Mouse (Mus musculus): ENCODE data around the gene Rasa2. TPM values are rescaled to one million over a fixed set of nuclear protein-coding genes. Genes with fewer than 3 reads are reported as not detected.

The Rasa2 gene
- total and polyA plus RNA-seq, 2 experiments from 2014 or later = 6.9 to 38.9 TPM

DNA sequence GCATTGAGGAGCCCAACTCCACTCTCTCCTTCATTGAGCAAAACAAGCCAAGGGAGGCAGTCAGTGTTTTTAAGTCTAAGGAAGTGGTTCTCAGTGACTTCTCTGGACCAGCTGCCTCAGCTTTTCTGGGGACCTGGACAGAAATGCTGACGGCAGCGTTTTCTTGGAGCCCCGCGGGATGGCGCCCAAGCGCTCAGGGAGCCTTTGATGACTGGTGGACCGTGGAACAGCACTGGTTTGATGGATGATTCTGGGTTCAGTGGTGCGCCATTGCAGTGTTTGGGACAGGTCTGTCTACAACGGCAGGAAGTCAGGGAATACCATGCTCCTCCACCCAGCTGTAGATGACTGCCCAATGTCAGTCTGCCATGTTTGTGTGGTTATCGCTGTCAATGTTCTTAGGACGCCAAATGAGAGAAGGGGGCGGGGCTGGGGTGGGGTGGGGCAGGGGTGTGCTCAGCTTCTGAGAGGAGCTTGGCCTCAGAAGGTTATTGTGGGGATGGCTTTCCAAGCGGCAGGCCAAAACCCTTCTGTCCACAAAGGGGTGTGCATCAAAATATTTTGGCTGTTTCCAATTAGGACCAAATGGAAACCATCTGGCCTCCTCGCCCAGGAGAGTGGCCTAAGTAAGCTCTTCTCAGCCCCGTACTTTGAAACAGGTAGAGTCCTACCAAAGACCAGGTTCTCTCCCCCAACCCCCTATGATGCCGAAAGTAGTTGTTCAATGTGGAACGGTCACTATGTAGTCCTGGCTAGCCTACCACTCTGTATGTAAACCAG, 127.1 kb downstream of the Rasa2 start:
- DNase-seq (ENCODE audit: low spot score) = no peak
- 85% methylated on average over 17 of the region's 17 CpGs for WGBS

DNA sequence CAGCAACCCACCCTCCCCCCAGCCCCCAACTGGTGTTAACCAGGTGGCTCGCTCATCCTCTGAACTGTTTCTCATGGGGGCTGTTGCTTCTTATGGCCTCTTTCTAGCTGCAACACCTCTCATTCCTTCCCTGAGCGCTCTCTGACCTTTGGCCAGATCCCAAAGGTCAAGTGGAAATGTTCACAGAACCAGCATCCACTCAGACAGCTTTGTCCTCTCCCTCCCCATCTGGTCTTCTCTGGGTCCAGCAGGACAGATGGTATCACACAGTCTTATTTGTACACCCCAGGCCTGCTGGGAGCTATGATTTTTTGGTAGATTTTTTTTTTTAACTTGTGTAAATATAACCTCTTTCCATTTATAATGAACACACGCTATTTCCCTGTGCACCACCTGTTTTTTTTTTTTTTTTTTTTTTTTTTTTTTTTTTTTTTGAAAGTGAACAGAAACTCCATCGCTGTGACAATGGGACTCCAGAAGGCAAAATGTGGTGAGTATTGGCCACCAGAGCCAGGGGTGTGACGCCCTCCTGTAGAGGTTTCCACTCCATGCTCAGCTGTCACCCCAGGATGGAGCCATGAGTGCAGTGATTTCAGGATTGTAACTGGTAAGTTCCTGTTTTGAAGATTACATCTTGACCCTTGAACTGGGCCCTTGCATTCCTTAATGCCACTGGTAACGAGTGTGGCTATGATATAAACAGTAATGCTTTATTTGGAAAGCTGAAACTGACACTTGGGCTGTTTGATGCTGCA, 128.4 kb downstream of the Rasa2 start:
- Histone ChIP-seq H3K27ac (ENCODE audit: low read depth) (no peak overlapping the region), H3K27me3 (ENCODE audit: control insufficient read depth, insufficient read depth, low read length) (no peaks in the 10 kb centered on the region), H3K36me3 (replicated peaks; ENCODE audit: control insufficient read depth, insufficient read depth, low read length) (no peaks in the 10 kb centered on the region), H3K9me3 (replicated peaks; ENCODE audit: control insufficient read depth, low read length) (no peaks in the 10 kb centered on the region; the same call in 1 of the 2 replicates), H3K9ac (replicated peaks; ENCODE audit: low read depth, low read length) (no peak overlapping the region), H3K4me2 (ENCODE audit: low read depth, low read length) (no peak overlapping the region), H3K4me3 (ENCODE audit: low read depth, low read length) (no peak overlapping the region), H3K4me1 (ENCODE audit: control insufficient read depth, insufficient read depth) (no peaks in the 10 kb centered on the region)
- ATAC-seq (ENCODE audit: insufficient read depth, low read depth) (no peak), DNase-seq (ENCODE audit: low spot score) (no peak)
- WGBS = 74% methylated on average over 6 of the region's 6 CpGs
- TF ChIP-seq EP300 (IDR thresholded peaks at IDR 0.05; ENCODE audit: low read depth) (no peak), CTCF (IDR thresholded peaks at IDR 0.05; ENCODE audit: low read depth) (no peak)

More for the DNA sequence above, 127.1 kb downstream of the Rasa2 start:
- TF ChIP-seq CTCF (IDR thresholded peaks at IDR 0.05; ENCODE audit: low read depth) (no peak), EP300 (IDR thresholded peaks at IDR 0.05; ENCODE audit: low read depth) (no peak)
- Histone ChIP-seq H3K9ac (replicated peaks; ENCODE audit: low read depth, low read length) (no peak overlapping the region), H3K36me3 (replicated peaks; ENCODE audit: control insufficient read depth, insufficient read depth, low read length) (no peaks in the 10 kb centered on the region), H3K27me3 (ENCODE audit: control insufficient read depth, insufficient read depth, low read length) (no peaks in the 10 kb centered on the region), H3K4me1 (ENCODE audit: control insufficient read depth, insufficient read depth) (no peaks in the 10 kb centered on the region), H3K27ac (ENCODE audit: low read depth) (no peak overlapping the region), H3K4me3 (ENCODE audit: low read depth, low read length) (no peak overlapping the region), H3K9me3 (replicated peaks; ENCODE audit: control insufficient read depth, low read length) (no peaks in the 10 kb centered on the region), H3K4me2 (ENCODE audit: low read depth, low read length) (no peak overlapping the region)
- ATAC-seq (ENCODE audit: insufficient read depth, low read depth) = no peak

DNA sequence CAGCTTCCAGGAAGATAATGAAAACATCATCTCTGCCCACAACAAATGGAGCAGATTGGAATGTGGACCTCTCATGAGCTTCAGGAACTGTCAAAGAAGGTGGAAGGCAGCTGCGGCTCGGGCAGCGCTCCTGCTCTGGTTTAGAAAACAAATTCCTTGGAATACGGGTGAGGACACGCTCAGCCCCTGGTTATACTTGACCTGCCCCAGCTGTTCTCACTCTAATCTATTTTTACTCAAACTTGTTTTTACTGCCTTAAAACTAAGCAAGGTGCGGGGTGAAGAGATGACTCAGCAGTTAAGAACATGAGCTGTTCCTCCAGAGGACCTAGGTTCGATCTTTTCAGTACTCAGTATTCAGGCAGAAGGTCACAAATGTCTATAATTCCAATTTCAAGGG, 130.2 kb downstream of the Rasa2 start:
- no peak overlapping the region for H3K4me2 ChIP-seq (ENCODE audit: low read depth, low read length)
- no peaks in the 10 kb centered on the region for H3K27me3 ChIP-seq (ENCODE audit: control insufficient read depth, insufficient read depth, low read length)
- no peaks in the 10 kb centered on the region for H3K4me1 ChIP-seq (ENCODE audit: control insufficient read depth, insufficient read depth)
- TF ChIP-seq EP300 (IDR thresholded peaks at IDR 0.05; ENCODE audit: low read depth) = no peak
- no peak for TF ChIP-seq CTCF (IDR thresholded peaks at IDR 0.05; ENCODE audit: low read depth)
- no peaks in the 10 kb centered on the region; the same call in 1 of the 2 replicates for H3K9me3 ChIP-seq (replicated peaks; ENCODE audit: control insufficient read depth, low read length)
- H3K4me3 ChIP-seq (ENCODE audit: low read depth, low read length) = no peak overlapping the region
- no peak overlapping the region for H3K27ac ChIP-seq (ENCODE audit: low read depth)
- WGBS = 57% methylated on average over 7 of the region's 7 CpGs
- no peak overlapping the region for H3K9ac ChIP-seq (replicated peaks; ENCODE audit: low read depth, low read length)
- DNase-seq (ENCODE audit: low spot score) (no peak), ATAC-seq (ENCODE audit: insufficient read depth, low read depth) (no peak)
- H3K36me3 ChIP-seq (replicated peaks; ENCODE audit: control insufficient read depth, insufficient read depth, low read length) = no peaks in the 10 kb centered on the region

DNA sequence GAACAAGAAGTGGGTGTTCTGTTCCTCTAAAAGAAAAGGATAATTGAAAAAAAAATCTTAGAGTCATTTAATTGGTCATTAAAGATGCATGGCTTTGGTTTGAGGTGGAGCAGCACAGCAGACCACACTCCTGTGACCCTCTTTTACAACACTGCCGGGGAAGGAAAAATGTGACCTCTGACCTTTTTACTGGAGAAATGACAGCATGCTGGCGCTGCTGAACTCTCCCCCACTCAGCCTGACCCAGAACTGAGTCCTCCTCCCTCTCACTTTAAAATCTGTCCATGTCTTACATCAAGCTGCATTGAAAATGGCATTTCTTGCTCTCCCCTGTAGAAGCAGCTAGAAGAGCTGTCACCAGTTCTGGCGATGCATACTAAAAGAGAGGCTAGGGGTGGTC, 138.2 kb downstream of the Rasa2 start:
- TF ChIP-seq EP300 (IDR thresholded peaks at IDR 0.05; ENCODE audit: low read depth) (no peak), CTCF (IDR thresholded peaks at IDR 0.05; ENCODE audit: low read depth) (no peak)
- H3K9ac ChIP-seq (replicated peaks; ENCODE audit: low read depth, low read length) = no peak overlapping the region
- DNase-seq (ENCODE audit: low spot score) (no peak), ATAC-seq (ENCODE audit: insufficient read depth, low read depth) (no peak)
- H3K27me3 ChIP-seq (ENCODE audit: control insufficient read depth, insufficient read depth, low read length) = no peaks in the 10 kb centered on the region
- H3K27ac ChIP-seq (ENCODE audit: low read depth) = no peak overlapping the region
- WGBS = 9% methylated on average over 3 of the region's 3 CpGs
- H3K9me3 ChIP-seq (replicated peaks; ENCODE audit: control insufficient read depth, low read length) = no peaks in the 10 kb centered on the region
- no peaks in the 10 kb centered on the region for H3K36me3 ChIP-seq (replicated peaks; ENCODE audit: control insufficient read depth, insufficient read depth, low read length)
- no peak overlapping the region for H3K4me3 ChIP-seq (ENCODE audit: low read depth, low read length)
- H3K4me2 ChIP-seq (ENCODE audit: low read depth, low read length) = no peak overlapping the region
- no peaks in the 10 kb centered on the region for H3K4me1 ChIP-seq (ENCODE audit: control insufficient read depth, insufficient read depth)

DNA sequence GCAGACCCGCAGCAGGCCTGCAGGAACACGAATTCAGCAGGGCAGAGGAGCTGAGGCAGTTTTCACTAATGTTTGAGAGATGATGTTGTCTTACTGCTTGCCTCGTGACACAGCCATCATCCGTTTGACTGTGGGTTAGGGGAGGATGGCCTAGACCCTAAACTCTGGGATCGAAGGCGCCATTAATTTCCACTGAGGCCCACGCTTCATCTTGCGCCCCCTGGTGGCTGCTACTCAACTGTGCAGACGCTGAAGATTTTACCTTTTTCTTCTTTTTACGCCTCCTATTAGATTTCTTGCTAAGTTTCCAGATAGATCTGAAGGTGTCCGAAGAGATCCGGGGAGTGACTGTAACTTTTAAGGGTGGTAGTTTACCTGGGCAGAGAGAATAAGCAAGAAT, 139.6 kb downstream of the Rasa2 start:
- H3K9me3 ChIP-seq (replicated peaks; ENCODE audit: control insufficient read depth, low read length) = no peaks in the 10 kb centered on the region
- H3K4me2 ChIP-seq (ENCODE audit: low read depth, low read length) = no peak overlapping the region
- no peak for ATAC-seq (ENCODE audit: insufficient read depth, low read depth)
- H3K4me1 ChIP-seq (ENCODE audit: control insufficient read depth, insufficient read depth) = no peaks in the 10 kb centered on the region
- H3K36me3 ChIP-seq (replicated peaks; ENCODE audit: control insufficient read depth, insufficient read depth, low read length) = no peaks in the 10 kb centered on the region
- no peak overlapping the region for H3K9ac ChIP-seq (replicated peaks; ENCODE audit: low read depth, low read length)
- WGBS = 33% methylated on average over 12 of the region's 12 CpGs
- H3K27me3 ChIP-seq (ENCODE audit: control insufficient read depth, insufficient read depth, low read length) = no peaks in the 10 kb centered on the region
- no peak overlapping the region for H3K4me3 ChIP-seq (ENCODE audit: low read depth, low read length)
- no peak for DNase-seq (ENCODE audit: low spot score)
- no peak overlapping the region for H3K27ac ChIP-seq (ENCODE audit: low read depth)
- TF ChIP-seq EP300 (IDR thresholded peaks at IDR 0.05; ENCODE audit: low read depth) (no peak), CTCF (IDR thresholded peaks at IDR 0.05; ENCODE audit: low read depth) (peak; percentile 73)

Other genes with a start within 250 kb of the Rasa2 start
- gene Rnf7, start 152.9 kb downstream of the Rasa2 start, total RNA-seq (2014; rRNA removed; ENCODE audit: low replicate concordance) = 501 and 762 TPM in 2 replicates
- gene Rnf7, start 152.9 kb downstream of the Rasa2 start, polyA plus RNA-seq (2015; fragmentation: Nextera tagmentation; extraction: Ambion mirVana) = 196 and 199 TPM in 2 replicates
- not detected in 2 replicates for gene Gm28729, start 106.4 kb downstream of the Rasa2 start, total RNA-seq (2014; rRNA removed; ENCODE audit: low replicate concordance)
- 0.07 TPM in 1 of 2 replicates, not detected in the other for gene Gm28729, start 106.4 kb downstream of the Rasa2 start, polyA plus RNA-seq (2015; fragmentation: Nextera tagmentation; extraction: Ambion mirVana)
- gene Zbtb38, start 121.2 kb upstream of the Rasa2 start, total RNA-seq (2014; rRNA removed; ENCODE audit: low replicate concordance) = 31.8 and 44.5 TPM in 2 replicates
- 27.5 and 28.7 TPM in 2 replicates for gene Zbtb38, start 121.2 kb upstream of the Rasa2 start, polyA plus RNA-seq (2015; fragmentation: Nextera tagmentation; extraction: Ambion mirVana)

All from heart, postnatal 0 days (tissue).